ENCODE assay signal across 8 mouse cellular contexts in genomic region chr10:79637128-79638110, GRCm38 (mm10). TPM values are rescaled to one million over a fixed set of nuclear protein-coding genes. Genes with fewer than 3 reads are reported as not detected.
A peak's percentile ranks its signal among the peaks of the same experiment; 100 is the strongest.
DNase-seq lines count a peak whose midpoint lies in the region; ATAC-seq and TF ChIP-seq lines count a peak whose summit lies in the region.
"Had no signal": no experiment of that assay in that cellular context is flagged by ENCODE, and none has a peak within 500 bp of the region (broad histone marks: within the 10 kb centered on the region; RNA-seq: fewer than 3 reads in every experiment).

Gene Shc2 (minus strand): TSS chr10:79637918.

- H3ac ChIP-seq in myocyte (ENCODE audit: control insufficient read depth, insufficient read length), result peak within 1 kb of the TSS; percentile 9

- DNase-seq in NIH3T3 (ENCODE audit: low read depth), result peak; percentile 55
- peak; percentile 80 for DNase-seq in brain, embryonic 18.5 days (ENCODE audit: low read depth, low spot score)
- DNase-seq in heart, postnatal 4 days, result peak; percentile 41
- peak; percentile 83 to 91 for DNase-seq in left cerebral cortex, postnatal 25 days (ENCODE audit: low spot score in 2 of 2)
- no peak for DNase-seq in thymus, postnatal 25 days

- H3K79me2 ChIP-seq in myocyte (ENCODE audit: control insufficient read depth, insufficient read depth), result no peaks in the 10 kb centered on the region

- H3K9me3 ChIP-seq in forebrain, embryonic 13.5 days (replicated peaks), result no peaks in the 10 kb centered on the region

- peak within 1 kb of the TSS; percentile 79 for H3K4me3 ChIP-seq in forebrain, embryonic 13.5 days
- H3K4me3 ChIP-seq in myocyte, result peak within 1 kb of the TSS; percentile 14
- H3K4me3 ChIP-seq: erythroblast, embryonic 14.5 days had no signal

- ATAC-seq in forebrain, embryonic 13.5 days, result peak; percentile 88

- H3K27me3 ChIP-seq in forebrain, embryonic 13.5 days, result peaks cover 40% of the 10 kb centered on the region
- H3K27me3 ChIP-seq in myocyte (ENCODE audit: control insufficient read depth, insufficient read depth, insufficient read length), result peaks cover 19% of the 10 kb centered on the region

- H3K9ac ChIP-seq in forebrain, embryonic 13.5 days, result peak within 1 kb of the TSS; percentile 85

- peak within 1 kb of the TSS; percentile 74 for H3K27ac ChIP-seq in forebrain, embryonic 13.5 days

- H3K36me3 ChIP-seq in forebrain, embryonic 13.5 days (ENCODE audit: poor library complexity, severe bottlenecking), result no peaks in the 10 kb centered on the region
- no peaks in the 10 kb centered on the region for H3K36me3 ChIP-seq in myocyte (ENCODE audit: control insufficient read depth, insufficient read depth)

- peaks cover 26% of the 10 kb centered on the region for H3K4me1 ChIP-seq in forebrain, embryonic 13.5 days

- under 1% methylated on average over 100 of the region's 116 CpGs for WGBS in forebrain, embryonic 13.5 days

- H3K4me2 ChIP-seq in forebrain, embryonic 13.5 days, result peak within 1 kb of the TSS; percentile 80
- H3K4me2 ChIP-seq in myocyte (ENCODE audit: low read depth), result peak within 1 kb of the TSS; percentile 79

- peak; percentile 55 for TF ChIP-seq POLR2A in myocyte (IDR thresholded peaks at IDR 0.05; ENCODE audit: insufficient read length, low read depth)

- intact Hi-C loops in left cerebral cortex, postnatal 25 days (cut with DNase I), result no loop called here

TF ChIP-seq in myocyte, 11 proteins besides CTCF, POLR2A, EP300 and RAD21:
- TF ChIP-seq USF1 (IDR thresholded peaks at IDR 0.05; ENCODE audit: low read depth), result no peak
- TF ChIP-seq POLR2AphosphoS2 (IDR thresholded peaks at IDR 0.05; ENCODE audit: insufficient read length, low read depth), result no peak
- no peak for TF ChIP-seq E2F4 (IDR thresholded peaks at IDR 0.05; ENCODE audit: insufficient read depth)
- no peak for TF ChIP-seq SRF (IDR thresholded peaks at IDR 0.05; ENCODE audit: control insufficient read depth, insufficient read length, low read depth)
- TF ChIP-seq REST (IDR thresholded peaks at IDR 0.05; ENCODE audit: insufficient read depth, insufficient read length), result no peak
- TF ChIP-seq TCF3 (IDR thresholded peaks at IDR 0.05; ENCODE audit: insufficient read length, low read depth), result no peak
- TF ChIP-seq MYOD1 (IDR thresholded peaks at IDR 0.05; ENCODE audit: control insufficient read depth in 1 of 3, insufficient read length in 2 of 3, low read depth in 2 of 3), result no peak
- TF ChIP-seq CEBPB (IDR thresholded peaks at IDR 0.05; ENCODE audit: insufficient read depth, poor library complexity, severe bottlenecking), result no peak
- no peak for TF ChIP-seq TCF12 (IDR thresholded peaks at IDR 0.05; ENCODE audit: insufficient read depth, poor library complexity, severe bottlenecking)
- no peak for TF ChIP-seq MYOG (IDR thresholded peaks at IDR 0.05; ENCODE audit: control insufficient read depth in 1 of 3, insufficient read depth in 1 of 3, insufficient read length in 2 of 3, low read depth in 2 of 3)
- no peak for TF ChIP-seq MAX (IDR thresholded peaks at IDR 0.05; ENCODE audit: low read depth)

RNA-seq across cellular contexts. Expression of gene Shc2, which starts in this region (rescaled TPM):
- 8.2 and 11.4 TPM in 2 replicates for polyA plus RNA-seq in forebrain, embryonic 13.5 days (2015; fragmentation: Nextera tagmentation; extraction: Ambion mirVana)
- 1 to 10 TPM; 3.2 to 3.7 TPM for total RNA-seq in heart, postnatal 4 days (2021)
- 10 to 100 TPM; 42.2 to 44.4 TPM for total RNA-seq in left cerebral cortex, postnatal 25 days (2021)
- polyA plus RNA-seq in myocyte (2012; fragmentation: generic; extraction: Trizol), result 2.3 TPM
- polyA plus RNA-seq: erythroblast, embryonic 14.5 days had no signal

Comparison
In these comparisons a context has a peak if more than half of its experiments do, and no peak if none do; other contexts are left out.
1. RNA of gene Shc2 (total RNA-seq): 42.2 to 44.4 TPM in left cerebral cortex, postnatal 25 days; 3.2 to 3.7 TPM in heart, postnatal 4 days; every median in the first group is over 4 times any median in the second.